8 mouse cellular contexts compared by ENCODE assay signal in the genomic region with DNA sequence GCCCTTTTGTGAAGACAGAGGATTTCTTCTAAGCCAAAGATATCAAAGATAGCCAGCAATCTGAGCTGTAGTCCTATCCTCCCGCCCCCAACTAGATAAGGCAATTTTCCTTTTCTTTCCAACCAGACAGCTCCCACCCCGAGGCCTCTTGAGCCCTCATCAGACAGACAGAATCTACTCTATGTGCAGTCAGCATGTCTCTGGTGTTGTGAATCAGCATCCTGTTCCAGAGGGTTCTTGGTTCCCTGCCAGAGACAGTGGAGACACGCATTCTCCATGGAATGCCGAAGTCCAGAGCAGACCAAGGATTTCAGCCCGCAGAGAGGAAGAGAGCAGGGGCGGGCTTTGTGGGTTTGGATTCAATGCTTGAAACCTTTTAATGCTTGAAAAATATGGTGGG. TPM values are rescaled to one million over a fixed set of nuclear protein-coding genes. Genes with fewer than 3 reads are reported as not detected.
DNase-seq lines count a peak whose midpoint lies in the region; ATAC-seq and TF ChIP-seq lines count a peak whose summit lies in the region.

No protein-coding gene starts in this region.

- DNase-seq in ovary, adult 18-20 months (ENCODE audit: low spot score), result peak; percentile 71
- DNase-seq in ovary, postnatal 10 days (ENCODE audit: low spot score), result no peak
- DNase-seq in heart, adult 18-20 months, result peak; percentile 88 to 92
- DNase-seq in kidney, postnatal 0 days (ENCODE audit: low spot score), result peak; percentile 91
- no peak for DNase-seq in cerebellum, adult 9-10 months
- DNase-seq in natural killer cell, adult 2 months (ENCODE audit: low spot score in 2 of 2), result no peak
- no peak for DNase-seq in right cerebral cortex, postnatal 14 days

- no peak overlapping the region for H3K9ac ChIP-seq in kidney, postnatal 0 days (ENCODE audit: low read depth, low read length)
- no peak overlapping the region for H3K9ac ChIP-seq in stomach, embryonic 14.5 days (replicated peaks; ENCODE audit: low read depth, low read length)

- no peaks in the 10 kb centered on the region for H3K27me3 ChIP-seq in kidney, postnatal 0 days (ENCODE audit: insufficient read depth, low read length)
- H3K27me3 ChIP-seq in stomach, embryonic 14.5 days (ENCODE audit: control insufficient read depth, insufficient read depth, low read length), result no peaks in the 10 kb centered on the region

- H3K4me3 ChIP-seq in kidney, postnatal 0 days (replicated peaks; ENCODE audit: low read depth, low read length), result no peak overlapping the region
- H3K4me3 ChIP-seq in stomach, embryonic 14.5 days (ENCODE audit: low read depth, low read length), result no peak overlapping the region

- WGBS in kidney, postnatal 0 days, result 44% methylated on average over 6 of the region's 6 CpGs
- 43% methylated on average over 6 of the region's 6 CpGs for WGBS in stomach, embryonic 14.5 days

- peaks cover 19% of the 10 kb centered on the region; the same call in 1 of the 2 replicates for H3K36me3 ChIP-seq in kidney, postnatal 0 days (ENCODE audit: insufficient read depth, low read length)
- peaks cover 15% of the 10 kb centered on the region for H3K36me3 ChIP-seq in stomach, embryonic 14.5 days (ENCODE audit: control insufficient read depth, insufficient read depth, low read length)

- no peak for TF ChIP-seq CTCF in kidney, postnatal 0 days (IDR thresholded peaks at IDR 0.05; ENCODE audit: low read depth)

- H3K4me1 ChIP-seq in kidney, postnatal 0 days (replicated peaks; ENCODE audit: insufficient read depth, low read length), result peaks cover 40% of the 10 kb centered on the region
- peaks cover 53% of the 10 kb centered on the region for H3K4me1 ChIP-seq in stomach, embryonic 14.5 days (ENCODE audit: control insufficient read depth, insufficient read depth, low read length)

- H3K9me3 ChIP-seq in kidney, postnatal 0 days (replicated peaks; ENCODE audit: low read length), result no peaks in the 10 kb centered on the region
- H3K9me3 ChIP-seq in stomach, embryonic 14.5 days (ENCODE audit: control insufficient read depth, low read depth, low read length), result no peaks in the 10 kb centered on the region

- H3K4me2 ChIP-seq in kidney, postnatal 0 days (ENCODE audit: low read length), result no peak overlapping the region
- no peak overlapping the region for H3K4me2 ChIP-seq in stomach, embryonic 14.5 days (replicated peaks; ENCODE audit: low read depth, low read length)

- no peak for ATAC-seq in kidney, postnatal 0 days (replicated peaks; ENCODE audit: low FRiP score, low read depth)
- ATAC-seq in stomach, embryonic 14.5 days (ENCODE audit: insufficient number of reproducible peaks, insufficient read depth, low FRiP score, low read depth), result peak; percentile 29; the same call in 1 of the 2 replicates

- H3K27ac ChIP-seq in kidney, postnatal 0 days, result 0 out of 2 replicates have a peak overlapping the region, but pooled peaks have one; percentile 8
- peak overlapping the region; percentile 83 for H3K27ac ChIP-seq in stomach, embryonic 14.5 days (ENCODE audit: low read length)

RNA-seq across cellular contexts. Expression of gene Anxa2, which starts 19.3 kb away (rescaled TPM):
- total RNA-seq in heart, adult 18-20 months (2021), result 10 to 100 TPM; 74.1 to 74.4 TPM
- 442 and 483 TPM in 2 replicates for polyA plus RNA-seq in kidney, postnatal 0 days (2015; fragmentation: Nextera tagmentation; extraction: Ambion mirVana)
- polyA plus RNA-seq in stomach, embryonic 14.5 days (2014; fragmentation: Nextera tagmentation; extraction: Ambion mirVana), result 902 and 935 TPM in 2 replicates

Comparison
In these comparisons a context has a peak if more than half of its experiments do, and no peak if none do; other contexts are left out.
1. DNase-seq: peak in ovary, adult 18-20 months (single experiment), heart, adult 18-20 months (2 of 2) and kidney, postnatal 0 days (single experiment); none in ovary, postnatal 10 days (single experiment), cerebellum, adult 9-10 months (single experiment), natural killer cell, adult 2 months (0 of 2) and right cerebral cortex, postnatal 14 days (single experiment).